Mouse (Mus musculus) liver, embryonic 16.5 days (tissue): ENCODE results near the gene Olfr412. TPM values are rescaled to one million over a fixed set of nuclear protein-coding genes. Genes with fewer than 3 reads are reported as not detected.

Experiments
- ATAC-seq: fragments of 200-750 bp; cut with Nextera tagmentation; 2 replicates; pipeline ENCODE4 v1.8.0; 2017; ENCODE audit warnings: low read depth, mild to moderate bottlenecking, moderate number of reproducible peaks, moderate library complexity
- H3K27ac ChIP-seq: fragments of 300-500 bp; sonication (generic); 2 replicates; pipeline ENCODE4 v1.5.1; 2014; ENCODE audit warnings: mild to moderate bottlenecking, low read length
- H3K27me3 ChIP-seq: fragments of 300-500 bp; sonication (generic); 2 replicates; pipeline ENCODE4 v1.6.1; 2014; ENCODE audit warnings: low read depth, low read length, mixed read lengths; ENCODE audit not compliant: control insufficient read depth, insufficient read depth
- H3K36me3 ChIP-seq: fragments of 300-500 bp; sonication (generic); 2 replicates; pipeline ENCODE4 v1.6.1; 2014; ENCODE audit warnings: mild to moderate bottlenecking; ENCODE audit not compliant: control insufficient read depth, insufficient read depth
- H3K4me1 ChIP-seq: fragments of 300-500 bp; sonication (generic); 2 replicates; pipeline ENCODE4 v1.6.1; 2014; ENCODE audit warnings: low read depth, low read length, mixed read lengths; ENCODE audit not compliant: control insufficient read depth
- H3K4me2 ChIP-seq: fragments of 300-500 bp; sonication (generic); 2 replicates; pipeline ENCODE4 v1.6.1; 2014; ENCODE audit warnings: low read depth, low read length, mixed read lengths
- H3K4me3 ChIP-seq: fragments of 300-500 bp; sonication (generic); 2 replicates; pipeline ENCODE4 v1.5.1; 2014; ENCODE audit warnings: low read depth, mild to moderate bottlenecking, low read length
- H3K9ac ChIP-seq: fragments of 300-500 bp; sonication (generic); 2 replicates; pipeline ENCODE4 v1.6.1; 2014; ENCODE audit warnings: low read depth, low read length
- H3K9me3 ChIP-seq: fragments of 300-500 bp; sonication (generic); replicated peaks from 2 replicates; pipeline ENCODE4 v1.6.1; 2016; ENCODE audit warnings: low read length; ENCODE audit not compliant: control insufficient read depth
- WGBS: fragments of 180-500 bp; shearing (Covaris S2); extraction: QIAGEN DNeasy Blood & Tissue Kit; methylation state at CpG from one replicate; pipeline ENCODE4 v1.1.7; 2014; ENCODE audit not compliant: insufficient replicate concordance; 5-methylcytosine and 5-hydroxymethylcytosine counted together
- polyA plus RNA-seq: library from polyadenylated mRNA; unstranded; fragments of >200 nt; fragmentation: Nextera tagmentation; extraction: Ambion mirVana; gene quantifications from 2 replicates; pipeline ENCODE4 v1.2.1, GENCODE M21; 2015

Olfr412 gene
- polyA plus RNA-seq, 1 experiment from 2014 or later, result not detected

GRCm38 (mm10) chr11:74387203-74387602 lies 25.3 kb downstream of the Olfr412 start:
- Histone ChIP-seq H3K9me3 (no peaks in the 10 kb centered on the region), H3K4me3 (no peak overlapping the region), H3K4me1 (no peaks in the 10 kb centered on the region), H3K36me3 (no peaks in the 10 kb centered on the region), H3K27ac (no peak overlapping the region), H3K4me2 (no peak overlapping the region), H3K9ac (no peak overlapping the region), H3K27me3 (no peaks in the 10 kb centered on the region)
- WGBS, result 65% methylated on average over 5 of the region's 5 CpGs
- ATAC-seq, result no peak

GRCm38 (mm10) chr11:74391899-74392298 lies 30.0 kb downstream of the Olfr412 start:
- Histone ChIP-seq H3K4me2 (no peak overlapping the region), H3K27ac (no peak overlapping the region), H3K36me3 (no peaks in the 10 kb centered on the region), H3K4me1 (no peaks in the 10 kb centered on the region; the same call in 1 of the 2 replicates), H3K9ac (no peak overlapping the region), H3K27me3 (no peaks in the 10 kb centered on the region), H3K9me3 (no peaks in the 10 kb centered on the region), H3K4me3 (no peak overlapping the region)
- 54% methylated on average over 11 of the region's 11 CpGs for WGBS
- no peak for ATAC-seq

- no peak overlapping the region for H3K4me2 ChIP-seq
- H3K9ac ChIP-seq, result no peak overlapping the region
- no peaks in the 10 kb centered on the region; the same call in 1 of the 2 replicates for H3K4me1 ChIP-seq
- ATAC-seq, result no peak
- no peak overlapping the region for H3K4me3 ChIP-seq
- H3K36me3 ChIP-seq, result no peaks in the 10 kb centered on the region
- WGBS, result 74% methylated on average over 6 of the region's 6 CpGs
- no peaks in the 10 kb centered on the region for H3K9me3 ChIP-seq
- H3K27me3 ChIP-seq, result no peaks in the 10 kb centered on the region
- no peak overlapping the region for H3K27ac ChIP-seq
These were observed 31.0 kb downstream of the Olfr412 start for GRCm38 (mm10) chr11:74392903-74393302.

- no peaks in the 10 kb centered on the region; the same call in 1 of the 2 replicates for H3K4me1 ChIP-seq
- no peak overlapping the region for H3K9ac ChIP-seq
- H3K27ac ChIP-seq, result no peak overlapping the region
- no peaks in the 10 kb centered on the region for H3K27me3 ChIP-seq
- no peak overlapping the region for H3K4me2 ChIP-seq
- WGBS, result 59% methylated on average over 5 of the region's 5 CpGs
- ATAC-seq, result peak; percentile 89
- H3K4me3 ChIP-seq, result no peak overlapping the region
- no peaks in the 10 kb centered on the region for H3K9me3 ChIP-seq
- H3K36me3 ChIP-seq, result no peaks in the 10 kb centered on the region
These were observed 31.6 kb downstream of the Olfr412 start for GRCm38 (mm10) chr11:74393489-74393888.

- H3K27me3 ChIP-seq, result no peaks in the 10 kb centered on the region
- H3K27ac ChIP-seq, result no peak overlapping the region
- no peak overlapping the region for H3K4me3 ChIP-seq
- H3K9me3 ChIP-seq, result no peaks in the 10 kb centered on the region
- no peak for ATAC-seq
- WGBS, result 70% methylated on average over 18 of the region's 18 CpGs
- no peaks in the 10 kb centered on the region; the same call in 1 of the 2 replicates for H3K4me1 ChIP-seq
- H3K36me3 ChIP-seq, result no peaks in the 10 kb centered on the region
- H3K9ac ChIP-seq, result no peak overlapping the region
- no peak overlapping the region for H3K4me2 ChIP-seq
These were observed 33.7 kb downstream of the Olfr412 start for GRCm38 (mm10) chr11:74395583-74395982.

GRCm38 (mm10) chr11:74402126-74402525 lies 40.3 kb downstream of the Olfr412 start:
- WGBS, result 23% methylated on average over 2 of the region's 2 CpGs
- Histone ChIP-seq H3K9ac (no peak overlapping the region), H3K36me3 (no peaks in the 10 kb centered on the region)

GRCm38 (mm10) chr11:74404216-74404615 lies 42.3 kb downstream of the Olfr412 start:
- WGBS, result 54% methylated on average over 2 of the region's 2 CpGs
- no peaks in the 10 kb centered on the region for H3K27me3 ChIP-seq
- H3K4me3 ChIP-seq, result no peak overlapping the region
- H3K4me1 ChIP-seq, result no peaks in the 10 kb centered on the region; the same call in 1 of the 2 replicates
- no peak for ATAC-seq
- H3K9me3 ChIP-seq, result no peaks in the 10 kb centered on the region
- no peak overlapping the region for H3K9ac ChIP-seq
- no peak overlapping the region for H3K27ac ChIP-seq
- H3K36me3 ChIP-seq, result no peaks in the 10 kb centered on the region
- no peak overlapping the region for H3K4me2 ChIP-seq

More at GRCm38 (mm10) chr11:74402126-74402525, 40.3 kb downstream of the Olfr412 start:
- no peaks in the 10 kb centered on the region for H3K27me3 ChIP-seq
- no peaks in the 10 kb centered on the region for H3K9me3 ChIP-seq
- H3K4me2 ChIP-seq, result no peak overlapping the region
- ATAC-seq, result no peak
- H3K4me1 ChIP-seq, result no peaks in the 10 kb centered on the region
- H3K4me3 ChIP-seq, result no peak overlapping the region
- no peak overlapping the region for H3K27ac ChIP-seq

- no peak overlapping the region for H3K27ac ChIP-seq
- no peak overlapping the region for H3K4me3 ChIP-seq
- ATAC-seq, result no peak
- no peaks in the 10 kb centered on the region for H3K36me3 ChIP-seq
- no peak overlapping the region for H3K9ac ChIP-seq
- WGBS, result 52% methylated on average over 7 of the region's 7 CpGs
- H3K27me3 ChIP-seq, result no peaks in the 10 kb centered on the region
- no peak overlapping the region for H3K4me2 ChIP-seq
- peaks cover 3% of the 10 kb centered on the region for H3K4me1 ChIP-seq
- no peaks in the 10 kb centered on the region for H3K9me3 ChIP-seq
These were observed 43.3 kb downstream of the Olfr412 start for GRCm38 (mm10) chr11:74405201-74405600.

GRCm38 (mm10) chr11:74408587-74409446 lies 46.9 kb downstream of the Olfr412 start:
- H3K27ac ChIP-seq, result no peak overlapping the region

More at GRCm38 (mm10) chr11:74408587-74409446, 46.9 kb downstream of the Olfr412 start:
- Histone ChIP-seq H3K4me1 (peaks cover 3% of the 10 kb centered on the region), H3K9ac (no peak overlapping the region), H3K27me3 (no peaks in the 10 kb centered on the region), H3K36me3 (no peaks in the 10 kb centered on the region), H3K4me3 (no peak overlapping the region), H3K4me2 (no peak overlapping the region), H3K9me3 (no peaks in the 10 kb centered on the region)
- WGBS, result 47% methylated on average over 4 of the region's 4 CpGs
- peak; percentile 72 for ATAC-seq
